ENCODE assay signal across 29 mouse cellular contexts in the genomic region with DNA sequence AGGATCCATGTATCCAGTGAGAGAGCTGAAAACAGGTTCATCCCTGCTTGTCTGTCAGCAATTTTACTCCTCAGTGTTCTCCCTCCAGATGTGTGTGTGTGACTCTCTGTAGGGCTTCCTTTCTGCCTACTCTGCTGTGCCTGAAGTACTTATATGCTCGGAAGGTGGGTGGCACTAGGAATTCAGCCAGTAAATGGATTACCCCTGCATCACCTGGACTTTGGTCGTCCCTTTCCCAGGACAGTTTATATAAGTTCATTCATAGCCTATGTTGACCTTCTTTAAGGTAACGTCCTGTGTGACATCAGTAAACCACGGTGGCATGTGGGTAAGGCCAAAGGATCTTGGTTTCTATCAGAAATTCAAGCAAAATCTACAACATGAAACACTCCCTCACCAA.
"Had no signal": no experiment of that assay in that cellular context is flagged by ENCODE, and none has a peak within 500 bp of the region (broad histone marks: within the 10 kb centered on the region; RNA-seq: fewer than 3 reads in every experiment).

No protein-coding gene starts in this region.

- H3K4me3 ChIP-seq: left cerebral cortex, adult 2 months; limb, embryonic 10.5 days; limb, embryonic 12.5 days; limb, embryonic 13.5 days; limb, embryonic 15.5 days; liver, embryonic 13.5 days; lung, embryonic 15.5 days; megakaryocyte, embryonic 14.5 days; midbrain, embryonic 10.5 days; midbrain, embryonic 12.5 days; midbrain, embryonic 13.5 days; midbrain, embryonic 15.5 days; myocyte; neural tube, embryonic 12.5 days had no signal

- H3K27me3 ChIP-seq: limb, embryonic 12.5 days; limb, embryonic 13.5 days; limb, embryonic 15.5 days; liver, embryonic 13.5 days; lung, embryonic 15.5 days; megakaryocyte, embryonic 14.5 days; midbrain, embryonic 12.5 days; midbrain, embryonic 13.5 days; midbrain, embryonic 15.5 days; neural tube, embryonic 12.5 days had no signal

- H3K9ac ChIP-seq: limb, embryonic 12.5 days; limb, embryonic 13.5 days; limb, embryonic 15.5 days; liver, embryonic 13.5 days; liver, embryonic 14.5 days; lung, embryonic 14.5 days; lung, embryonic 15.5 days; midbrain, embryonic 12.5 days; midbrain, embryonic 13.5 days; midbrain, embryonic 15.5 days; neural tube, embryonic 12.5 days had no signal

- H3K27ac ChIP-seq: left cerebral cortex, adult 2 months; limb, embryonic 10.5 days; limb, embryonic 12.5 days; limb, embryonic 13.5 days; limb, embryonic 15.5 days; liver, embryonic 13.5 days; liver, embryonic 14.5 days; lung, embryonic 15.5 days; macrophage; midbrain, embryonic 10.5 days; midbrain, embryonic 12.5 days; midbrain, embryonic 13.5 days; midbrain, embryonic 15.5 days; neural tube, embryonic 12.5 days had no signal

- H3K4me1 ChIP-seq: limb, embryonic 10.5 days; limb, embryonic 12.5 days; limb, embryonic 13.5 days; limb, embryonic 15.5 days; liver, embryonic 13.5 days; lung, embryonic 15.5 days; megakaryocyte, embryonic 14.5 days; midbrain, embryonic 10.5 days; midbrain, embryonic 12.5 days; midbrain, embryonic 13.5 days; midbrain, embryonic 15.5 days; neural tube, embryonic 12.5 days had no signal

- DNase-seq: layer of hippocampus, postnatal 36 days; left cerebral cortex, postnatal 4 days; liver, embryonic 13.5 days; lung, adult 18-20 months; lung, adult 2 months; lung, embryonic 14.5 days; lung, postnatal 10 days; lung, postnatal 14 days; lung, postnatal 36 days; lung, postnatal 4 days; midbrain, embryonic 14.5 days had no signal

- ATAC-seq: lung, postnatal 0 days; midbrain, embryonic 13.5 days; midbrain, embryonic 15.5 days; midbrain, embryonic 16.5 days had no signal

- H3K36me3 ChIP-seq: limb, embryonic 10.5 days; limb, embryonic 12.5 days; limb, embryonic 13.5 days; limb, embryonic 15.5 days; liver, embryonic 13.5 days; lung, embryonic 15.5 days; midbrain, embryonic 10.5 days; midbrain, embryonic 12.5 days; midbrain, embryonic 15.5 days; neural tube, embryonic 12.5 days had no signal

- H3K4me2 ChIP-seq: limb, embryonic 12.5 days; limb, embryonic 13.5 days; limb, embryonic 15.5 days; liver, embryonic 13.5 days; lung, embryonic 14.5 days; lung, embryonic 15.5 days; midbrain, embryonic 11.5 days; midbrain, embryonic 12.5 days; midbrain, embryonic 13.5 days; midbrain, embryonic 15.5 days; neural tube, embryonic 12.5 days had no signal
